Mouse (Mus musculus) forelimb bud, embryonic 11.5 days (tissue): ENCODE measurements at regions not wholly inside any gene's neighbourhood (a gene's known extent, or its start where the extent isn't known, plus 50 kb on each side); places are given as distances from the start of the nearest gene placed in this dataset.
A peak's percentile ranks its signal among the peaks of the same experiment; 100 is the strongest.
"Not testable (repeated sequence)": the region's sequence is repeated elsewhere in the genome, so short reads cannot be mapped to it uniquely, and the experiment has no call there.

Experiments
- DNase-seq: peaks from one replicate; pipeline ENCODE4 v3.0.0-alpha.2; 2012; ENCODE audit warnings: low read depth, low spot score

GRCm38 (mm10) chr12:77589416-77589815, 351.5 kb downstream of the Fut8 start:
- DNase-seq, result no peak

GRCm38 (mm10) chr12:77594092-77594491, 356.2 kb downstream of the Fut8 start:
- DNase-seq, result no peak

DNA sequence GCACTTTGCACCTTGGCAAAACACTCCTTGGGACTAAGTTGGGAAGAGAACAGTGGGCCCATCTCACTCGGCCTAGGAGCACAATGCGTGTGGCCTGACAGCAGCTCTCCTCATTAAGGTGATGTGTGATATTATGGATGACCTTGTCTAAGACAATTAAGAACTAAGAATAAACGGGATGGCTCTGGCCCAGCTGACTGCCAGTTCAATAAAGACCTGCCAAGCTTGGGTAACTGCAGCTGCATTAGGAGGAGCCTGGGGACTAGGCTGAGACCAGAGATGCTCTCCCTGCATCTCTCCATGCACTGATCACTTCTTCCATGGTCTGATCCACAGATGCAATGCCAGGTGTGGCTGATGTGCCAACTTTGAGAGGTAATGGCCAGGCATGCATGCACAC, 356.7 kb downstream of the Fut8 start:
- no peak for DNase-seq

DNA sequence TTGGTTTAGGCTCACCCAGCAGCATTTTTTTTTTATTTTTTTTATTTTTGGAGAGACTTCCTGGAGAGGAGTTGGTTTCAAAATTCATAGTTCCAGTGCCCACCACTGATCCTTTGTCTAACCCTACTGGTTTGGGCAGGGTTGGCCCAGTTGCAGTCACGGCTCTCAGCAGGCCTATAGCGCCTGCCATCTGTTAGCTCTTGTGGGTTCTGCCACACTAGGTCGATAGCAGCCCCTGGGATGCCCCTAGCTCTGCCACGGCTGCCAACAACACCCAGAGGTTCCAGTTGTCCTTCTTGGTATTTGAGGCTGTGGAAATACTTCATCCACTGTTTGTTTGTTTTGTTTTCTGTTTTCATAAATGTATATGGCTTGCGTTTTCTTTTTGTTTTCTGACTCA, 357.9 kb downstream of the Fut8 start:
- DNase-seq, result no peak

DNA sequence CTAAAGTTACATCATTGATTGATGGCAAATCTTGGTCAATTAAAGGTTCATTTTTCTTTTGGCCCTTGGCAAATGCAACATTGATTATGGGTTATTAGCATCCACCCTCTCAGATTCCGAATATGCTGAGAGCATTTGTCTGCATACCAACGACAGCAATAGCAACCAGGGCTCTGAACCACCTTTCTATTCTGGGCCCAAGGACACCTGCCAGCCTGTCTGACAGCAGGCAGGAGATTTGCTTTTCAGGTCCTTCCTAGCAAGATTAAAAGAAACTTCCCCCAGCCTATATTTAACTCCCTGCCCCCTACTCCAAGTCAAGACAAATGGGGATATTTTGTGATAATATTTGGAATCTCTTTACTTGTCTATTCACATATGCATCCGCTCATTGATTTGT, 358.8 kb downstream of the Fut8 start:
- DNase-seq, result no peak

GRCm38 (mm10) chr12:77597627-77598333, 359.9 kb downstream of the Fut8 start:
- peak; percentile 76 for DNase-seq

GRCm38 (mm10) chr12:77598334-77598715, 360.4 kb downstream of the Fut8 start:
- DNase-seq, result no peak

DNA sequence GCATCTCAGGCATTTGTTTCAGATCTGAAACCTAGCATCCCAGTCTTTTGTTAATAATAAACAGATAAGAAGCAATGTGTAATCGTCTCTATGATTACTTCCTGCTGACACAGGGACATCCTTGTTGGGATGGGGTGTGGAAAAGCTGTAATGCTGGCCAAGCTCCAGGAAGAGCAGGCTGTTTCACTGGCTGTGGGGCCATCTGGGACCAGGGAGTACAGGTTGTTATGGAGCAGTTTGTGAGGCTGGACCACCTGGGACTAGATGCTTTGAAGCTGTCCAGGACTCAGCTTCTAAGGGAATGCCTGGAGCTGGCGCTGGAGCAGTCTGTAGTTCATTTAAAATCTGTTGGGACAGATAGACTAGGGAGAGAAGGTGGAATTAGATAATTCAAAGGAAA, 361.5 kb downstream of the Fut8 start:
- peak; percentile 45 for DNase-seq

- DNase-seq, result no peak
Measured at GRCm38 (mm10) chr12:77603832-77604501, 366.0 kb downstream of the Fut8 start.

DNA sequence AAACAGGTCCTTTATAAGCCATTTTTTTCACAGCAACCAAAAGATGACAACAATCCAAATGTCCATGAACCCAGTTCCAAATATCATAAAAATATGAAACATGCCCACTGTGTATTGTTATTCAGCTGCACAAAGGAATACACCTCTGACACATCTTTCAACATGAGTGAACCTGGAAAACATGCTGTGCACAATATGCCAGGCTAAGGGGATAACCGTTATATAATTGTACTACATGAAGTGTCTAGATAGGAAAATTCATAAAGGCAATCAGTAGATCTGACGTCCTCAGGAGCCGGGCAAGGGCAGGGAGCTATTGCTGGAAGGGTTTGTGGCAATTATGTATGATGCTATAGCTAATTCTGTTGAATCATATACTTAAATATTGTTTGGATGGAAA, 379.6 kb downstream of the Fut8 start:
- DNase-seq, result no peak

DNA sequence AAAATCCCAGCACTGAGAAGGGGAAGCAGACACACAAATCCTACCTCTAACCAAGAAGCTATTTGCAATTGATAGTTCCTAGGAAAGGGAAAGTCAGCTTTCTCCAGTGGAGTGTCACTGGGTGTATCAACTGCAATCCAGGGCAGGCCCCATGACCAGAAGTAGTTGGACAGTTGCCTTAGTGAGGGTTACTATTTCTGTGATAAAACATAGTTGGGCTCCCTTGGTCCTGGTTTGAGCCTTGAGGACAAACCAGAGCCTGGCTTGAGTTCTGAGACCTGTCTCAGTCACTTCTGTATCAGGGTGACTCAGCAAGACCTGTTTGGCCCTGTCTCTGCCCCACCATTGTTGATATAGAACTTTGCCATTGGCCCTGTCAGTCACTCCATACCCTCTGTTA, 384.3 kb downstream of the Fut8 start:
- no peak for DNase-seq

- DNase-seq, result not testable (repeated sequence)
Measured at GRCm38 (mm10) chr12:77624323-77624722, 386.4 kb downstream of the Fut8 start.

- no peak for DNase-seq
Measured at GRCm38 (mm10) chr12:77628358-77628850, 390.5 kb downstream of the Fut8 start.

GRCm38 (mm10) chr12:77633981-77634650, 396.2 kb downstream of the Fut8 start:
- DNase-seq, result no peak

DNA sequence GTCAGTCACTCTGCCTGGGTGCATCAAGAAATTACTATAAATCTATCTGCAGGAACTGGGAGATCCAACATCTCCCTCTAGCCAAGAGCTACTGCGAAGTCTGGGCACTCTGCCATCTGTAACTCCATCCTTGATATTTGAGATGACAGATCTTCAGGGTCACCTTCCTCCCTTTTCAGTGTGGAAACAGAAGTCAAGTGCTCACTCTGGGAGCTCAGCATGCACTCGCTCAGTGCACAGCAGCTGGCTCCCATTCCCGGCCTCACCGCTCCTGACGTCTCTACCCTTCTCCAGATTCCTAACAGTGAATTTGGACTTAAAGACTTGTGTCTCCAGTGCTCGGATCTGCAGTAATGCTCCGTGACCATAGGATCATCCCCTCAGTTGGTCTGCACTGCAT, 400.3 kb downstream of the Fut8 start:
- no peak for DNase-seq

DNA sequence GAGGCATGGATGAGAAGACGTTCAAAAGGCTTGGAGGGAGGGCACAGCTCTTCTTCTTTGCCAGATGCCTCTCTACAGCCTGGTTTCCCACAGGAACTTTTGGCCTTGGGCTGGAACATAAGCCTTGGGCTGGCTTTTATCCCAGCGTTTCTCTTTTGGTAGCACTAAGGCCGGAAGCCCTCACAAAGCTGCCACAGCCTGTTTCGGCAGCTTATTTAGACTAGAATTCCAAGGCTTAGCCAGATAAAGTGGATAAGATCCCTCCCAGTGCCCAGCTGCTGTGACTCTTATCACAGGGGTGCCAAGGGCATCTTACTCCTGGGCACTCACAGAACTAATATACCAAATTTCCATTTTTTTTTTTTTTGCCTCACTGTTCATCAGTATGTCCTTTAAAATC, 404.4 kb downstream of the Fut8 start:
- no peak for DNase-seq

GRCm38 (mm10) chr12:77647841-77648240, 409.9 kb downstream of the Fut8 start:
- DNase-seq, result no peak

DNA sequence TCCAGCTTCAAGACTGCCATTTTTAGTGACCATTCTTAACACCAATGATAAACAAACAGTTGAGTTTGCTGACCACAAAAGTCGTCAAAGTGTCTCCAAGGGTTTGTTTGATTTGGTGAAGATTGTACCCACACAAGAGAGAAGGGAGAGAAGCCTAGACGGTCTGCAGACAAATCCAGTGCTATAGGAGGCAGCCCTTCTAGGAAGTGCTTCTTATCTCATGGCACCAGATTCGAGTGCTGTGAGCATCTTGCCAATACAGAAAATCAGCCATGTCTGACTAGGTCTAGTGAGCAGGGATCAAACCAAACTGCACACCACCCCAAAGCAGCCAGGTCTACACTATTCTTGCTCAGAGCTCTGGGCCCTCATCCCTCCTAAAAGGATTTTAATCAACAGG, 416.4 kb downstream of the Fut8 start:
- no peak for DNase-seq

DNA sequence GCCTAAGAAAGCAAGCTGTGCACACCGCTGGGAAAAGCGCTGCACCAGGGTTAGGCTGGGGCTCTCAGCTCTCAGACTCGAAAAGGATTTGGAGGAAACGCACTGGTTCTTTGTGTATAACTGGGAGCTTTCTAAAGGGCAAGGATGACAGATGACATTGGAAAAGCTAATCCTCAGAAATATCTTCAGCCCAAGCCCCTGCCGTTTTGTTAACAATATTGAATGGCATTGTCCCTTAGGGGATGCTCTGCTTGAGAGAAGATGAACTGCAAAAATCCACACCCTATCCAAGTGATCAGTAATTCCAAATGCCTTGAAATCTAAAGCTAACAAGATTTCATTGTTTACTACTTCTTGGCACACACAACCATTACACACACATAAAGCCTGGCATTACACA, 419.1 kb downstream of the Fut8 start:
- no peak for DNase-seq

GRCm38 (mm10) chr12:77657878-77658277, 420.0 kb downstream of the Fut8 start:
- DNase-seq, result no peak

- no peak for DNase-seq
Measured at GRCm38 (mm10) chr12:77663180-77663579, 425.3 kb downstream of the Fut8 start.

DNA sequence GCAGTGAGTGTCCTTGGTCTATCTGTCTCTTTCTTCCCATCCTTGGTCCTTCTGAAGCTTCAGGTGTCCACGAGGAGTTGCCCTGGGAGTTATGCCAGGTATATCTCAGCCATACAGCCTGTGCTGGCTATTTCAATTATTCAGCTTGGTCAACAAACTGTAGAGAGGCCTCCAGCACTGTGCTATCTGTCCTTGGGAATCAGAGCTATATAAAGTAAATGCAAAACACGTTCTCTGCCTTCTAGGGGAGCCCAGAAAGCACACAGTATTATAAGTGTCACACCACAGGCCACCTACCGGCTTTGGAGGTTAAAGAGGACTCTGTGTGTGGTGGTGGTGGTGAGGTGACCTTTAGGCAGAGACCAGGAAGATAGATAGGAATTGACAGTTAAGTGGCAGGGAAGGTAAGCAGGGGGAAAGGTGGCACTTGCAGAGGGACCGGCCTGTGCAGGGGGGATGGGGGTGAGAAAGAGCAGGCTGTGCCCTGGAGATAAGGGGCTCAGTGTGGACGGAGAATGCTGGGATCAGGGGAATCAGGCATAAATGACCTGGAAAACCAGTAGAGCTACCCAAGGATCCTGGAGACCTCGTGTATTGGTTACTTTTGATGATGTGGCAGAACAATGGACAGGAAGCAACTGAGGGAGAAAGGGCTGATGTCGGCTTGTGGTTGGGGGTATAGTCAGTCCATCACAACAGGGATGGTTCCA, 425.9 kb downstream of the Fut8 start:
- no peak for DNase-seq
